Mouse (Mus musculus) myocyte (in vitro differentiated cells): Measurements from ENCODE around the gene Oosp2. TPM values are rescaled to one million over a fixed set of nuclear protein-coding genes. Genes with fewer than 3 reads are reported as not detected.

Source experiments
- H3K27me3 ChIP-seq: one replicate; pipeline ENCODE4 v1.6.1; 2011; ENCODE audit not compliant: control insufficient read depth, insufficient read depth, insufficient read length
- H3K36me3 ChIP-seq: one replicate; pipeline ENCODE4 v1.6.1; 2011; ENCODE audit not compliant: control insufficient read depth, insufficient read depth
- H3K4me2 ChIP-seq: one replicate; pipeline ENCODE4 v1.6.1; 2011; ENCODE audit warnings: low read depth, control low read depth
- H3K4me3 ChIP-seq: one replicate; pipeline ENCODE4 v1.5.1; 2011; ENCODE audit warnings: mild to moderate bottlenecking, control low read depth, moderate library complexity
- H3K79me2 ChIP-seq: one replicate; pipeline ENCODE4 v1.6.1; 2011; ENCODE audit not compliant: control insufficient read depth, insufficient read depth
- H3ac ChIP-seq: one replicate; pipeline ENCODE4 v1.6.1; 2011; ENCODE audit not compliant: control insufficient read depth, insufficient read length
- CEBPB ChIP-seq: IDR thresholded peaks from 2 replicates; pipeline ENCODE4 v1.6.1; 2011; ENCODE audit warnings: mild to moderate bottlenecking, moderate library complexity; ENCODE audit not compliant: poor library complexity, insufficient read depth, severe bottlenecking
- E2F4 ChIP-seq: IDR thresholded peaks from one replicate; pipeline ENCODE4 v1.6.1; 2011; ENCODE audit warnings: mild to moderate bottlenecking, control low read depth, moderate library complexity; ENCODE audit not compliant: insufficient read depth
- MAX ChIP-seq: IDR thresholded peaks from one replicate; pipeline ENCODE4 v1.6.1; 2011; ENCODE audit warnings: low read depth, mild to moderate bottlenecking, control low read depth
- MYOD1 ChIP-seq, 3 experiments: IDR thresholded peaks; one replicate each; pipeline ENCODE4 v1.6.1; 2011; ENCODE audit warnings: control low read depth in 2 of 3, low read depth in 2 of 3, mild to moderate bottlenecking in 2 of 3, moderate library complexity in 1 of 3; ENCODE audit not compliant: insufficient read length in 2 of 3, control insufficient read depth in 1 of 3
- MYOG ChIP-seq, 3 experiments: IDR thresholded peaks; one replicate each; pipeline ENCODE4 v1.6.1; 2011; ENCODE audit warnings: control low read depth in 2 of 3, low read depth in 2 of 3, mild to moderate bottlenecking in 2 of 3; ENCODE audit not compliant: insufficient read length in 2 of 3, control insufficient read depth in 1 of 3, insufficient read depth in 1 of 3
- POLR2A ChIP-seq: IDR thresholded peaks from one replicate; pipeline ENCODE4 v1.6.1; 2011; ENCODE audit warnings: low read depth, mild to moderate bottlenecking, control low read depth, moderate library complexity; ENCODE audit not compliant: insufficient read length
- POLR2AphosphoS2 ChIP-seq: IDR thresholded peaks from one replicate; pipeline ENCODE4 v1.6.1; 2011; ENCODE audit warnings: low read depth, control low read depth; ENCODE audit not compliant: insufficient read length
- REST ChIP-seq: IDR thresholded peaks from one replicate; pipeline ENCODE4 v1.6.1; 2011; ENCODE audit warnings: mild to moderate bottlenecking, control low read depth, moderate library complexity; ENCODE audit not compliant: insufficient read depth, insufficient read length
- SRF ChIP-seq: IDR thresholded peaks from one replicate; pipeline ENCODE4 v1.6.1; 2011; ENCODE audit warnings: low read depth; ENCODE audit not compliant: control insufficient read depth, insufficient read length
- TCF12 ChIP-seq: IDR thresholded peaks from one replicate; pipeline ENCODE4 v1.6.1; 2011; ENCODE audit warnings: mild to moderate bottlenecking, control low read depth; ENCODE audit not compliant: poor library complexity, insufficient read depth, severe bottlenecking
- TCF3 ChIP-seq: IDR thresholded peaks from one replicate; pipeline ENCODE4 v1.6.1; 2011; ENCODE audit warnings: low read depth, control low read depth; ENCODE audit not compliant: insufficient read length
- USF1 ChIP-seq: IDR thresholded peaks from one replicate; pipeline ENCODE4 v1.6.1; 2011; ENCODE audit warnings: low read depth, mild to moderate bottlenecking, control low read depth, moderate library complexity
- polyA plus RNA-seq: library from polyadenylated mRNA; unstranded; fragments of >200 nt; fragmentation: generic; extraction: Trizol; gene quantifications from one replicate; pipeline ENCODE4 v1.2.1, GENCODE M21; 2012; ENCODE audit warnings: missing spikeins

Oosp2 gene
- not detected for polyA plus RNA-seq

- no peaks in the 10 kb centered on the region for H3K27me3 ChIP-seq
- no peaks in the 10 kb centered on the region for H3K36me3 ChIP-seq
- H3K4me2 ChIP-seq: no peak within 1 kb of the TSS
- no peak within 1 kb of the TSS for H3ac ChIP-seq
- no peaks in the 10 kb centered on the region for H3K79me2 ChIP-seq
- no peak within 1 kb of the TSS for H3K4me3 ChIP-seq
- TF ChIP-seq CEBPB (no peak), POLR2AphosphoS2 (no peak), TCF12 (no peak), REST (no peak), TCF3 (no peak), USF1 (no peak), SRF (no peak)
Measured at GRCm38 (mm10) chr19:11660459-11660858, at the start of gene Oosp2. TSS of gene Oosp2 (minus strand) at chr19:11660559.

GRCm38 (mm10) chr19:11698342-11698741, 38.0 kb upstream of the Oosp2 start:
- TF ChIP-seq POLR2AphosphoS2 (no peak), MAX (no peak), TCF3 (no peak), MYOG (IDR thresholded peaks at IDR 0.05; ENCODE audit: control insufficient read depth in 1 of 3, insufficient read depth in 1 of 3, insufficient read length in 2 of 3, low read depth in 2 of 3) (no peak), POLR2A (no peak), MYOD1 (IDR thresholded peaks at IDR 0.05; ENCODE audit: control insufficient read depth in 1 of 3, insufficient read length in 2 of 3, low read depth in 2 of 3) (no peak), TCF12 (no peak), SRF (no peak), REST (no peak), E2F4 (no peak)
- no peaks in the 10 kb centered on the region for H3K27me3 ChIP-seq
- no peaks in the 10 kb centered on the region for H3K79me2 ChIP-seq
- no peak overlapping the region for H3K4me2 ChIP-seq
- no peaks in the 10 kb centered on the region for H3K36me3 ChIP-seq
- H3ac ChIP-seq: no peak overlapping the region
- H3K4me3 ChIP-seq: no peak overlapping the region

GRCm38 (mm10) chr19:11696755-11697154, 36.4 kb upstream of the Oosp2 start, which contains the start of gene Oosp3:
TSS of gene Oosp3 (plus strand) at chr19:11697055.
- TF ChIP-seq REST: no peak
- TF ChIP-seq POLR2A: no peak
- TF ChIP-seq TCF3: no peak
- TF ChIP-seq CEBPB: no peak
- TF ChIP-seq MYOG (IDR thresholded peaks at IDR 0.05; ENCODE audit: control insufficient read depth in 1 of 3, insufficient read depth in 1 of 3, insufficient read length in 2 of 3, low read depth in 2 of 3): no peak
- no peak for TF ChIP-seq MYOD1 (IDR thresholded peaks at IDR 0.05; ENCODE audit: control insufficient read depth in 1 of 3, insufficient read length in 2 of 3, low read depth in 2 of 3)
- TF ChIP-seq SRF: no peak
- no peak for TF ChIP-seq POLR2AphosphoS2
- no peak for TF ChIP-seq TCF12
- no peak for TF ChIP-seq MAX
- TF ChIP-seq E2F4: no peak
- TF ChIP-seq USF1: no peak
- no peaks in the 10 kb centered on the region for H3K27me3 ChIP-seq

GRCm38 (mm10) chr19:11691454-11691853, 31.1 kb upstream of the Oosp2 start:
- TF ChIP-seq TCF3 (no peak), TCF12 (no peak), MAX (no peak), CEBPB (no peak), SRF (no peak), USF1 (no peak), REST (no peak), MYOD1 (IDR thresholded peaks at IDR 0.05; ENCODE audit: control insufficient read depth in 1 of 3, insufficient read length in 2 of 3, low read depth in 2 of 3) (no peak), E2F4 (no peak), POLR2A (no peak)
- Histone ChIP-seq H3K36me3 (no peaks in the 10 kb centered on the region), H3ac (no peak overlapping the region), H3K79me2 (no peaks in the 10 kb centered on the region), H3K4me2 (no peak overlapping the region), H3K27me3 (no peaks in the 10 kb centered on the region), H3K4me3 (no peak overlapping the region)

More at GRCm38 (mm10) chr19:11696755-11697154, 36.4 kb upstream of the Oosp2 start, which contains the start of gene Oosp3:
- H3ac ChIP-seq: no peak within 1 kb of the TSS
- H3K36me3 ChIP-seq: no peaks in the 10 kb centered on the region
- H3K4me3 ChIP-seq: no peak within 1 kb of the TSS
- no peak within 1 kb of the TSS for H3K4me2 ChIP-seq
- H3K79me2 ChIP-seq: no peaks in the 10 kb centered on the region

- Histone ChIP-seq H3K4me3 (no peak within 1 kb of the TSS), H3K4me2 (no peak within 1 kb of the TSS), H3K27me3 (no peaks in the 10 kb centered on the region), H3ac (no peak within 1 kb of the TSS), H3K79me2 (no peaks in the 10 kb centered on the region), H3K36me3 (no peaks in the 10 kb centered on the region)
- no peak for TF ChIP-seq TCF3
- no peak for TF ChIP-seq TCF12
- TF ChIP-seq POLR2AphosphoS2: no peak
- no peak for TF ChIP-seq POLR2A
- no peak for TF ChIP-seq USF1
- TF ChIP-seq MYOG (IDR thresholded peaks at IDR 0.05; ENCODE audit: control insufficient read depth in 1 of 3, insufficient read depth in 1 of 3, insufficient read length in 2 of 3, low read depth in 2 of 3): no peak
Measured at GRCm38 (mm10) chr19:11690839-11691238, 30.5 kb upstream of the Oosp2 start, which contains the start of gene Oosp1. TSS of gene Oosp1 (minus strand) at chr19:11691150.
